Mouse (Mus musculus): ENCODE measurements at regions not wholly inside any gene's neighbourhood (a gene's known extent, or its start where the extent isn't known, plus 50 kb on each side); places are given as distances from the start of the nearest gene placed in this dataset.

DNA sequence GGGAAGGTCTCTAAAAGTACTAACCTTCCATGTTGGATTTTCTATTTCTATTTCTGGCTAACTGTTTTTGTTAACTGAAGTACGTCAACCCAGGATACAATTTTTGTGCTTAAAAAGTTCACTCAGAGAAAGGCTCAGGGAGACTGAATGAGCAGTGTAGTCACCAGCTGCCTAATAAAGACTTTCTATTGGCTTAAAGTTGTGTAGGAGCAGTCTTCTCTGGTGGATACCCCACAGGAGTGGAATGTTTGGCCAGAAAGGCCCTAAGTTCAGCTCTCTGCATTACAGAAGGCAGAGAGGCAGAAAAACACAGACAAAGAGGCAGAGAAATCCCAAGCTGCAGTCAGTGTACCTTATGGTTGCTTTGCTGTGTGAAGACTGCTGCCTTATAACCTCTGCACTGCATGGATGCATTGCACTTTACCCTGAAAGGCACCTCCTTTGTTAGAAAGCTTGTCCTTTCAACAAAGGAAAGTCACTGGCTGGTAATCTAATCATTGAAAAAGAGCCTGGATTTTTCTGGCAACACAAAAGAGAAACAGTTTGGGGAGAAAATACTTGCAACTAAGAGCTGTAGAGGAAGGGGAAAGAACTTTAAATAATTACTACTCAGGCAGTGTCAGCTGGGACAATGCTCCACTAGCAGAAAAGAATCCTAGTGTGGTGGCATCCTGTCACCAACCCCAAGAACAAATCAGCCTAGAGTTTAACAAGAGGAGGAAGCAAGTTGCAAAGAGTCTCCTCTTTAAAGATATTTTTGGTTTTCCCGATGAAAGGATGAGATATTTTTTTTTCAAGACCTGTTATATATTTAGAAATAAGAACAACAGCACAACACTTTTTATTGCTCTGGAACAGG lies 63.0 kb upstream of the Adamts5 start:
- WGBS, result 32% methylated on average over 2 of the region's 2 CpGs
- H3K27ac ChIP-seq (replicated peaks; ENCODE audit: low read depth, low read length), result no peak overlapping the region
- DNase-seq, result peak; percentile 9
- no peak overlapping the region for H3K4me2 ChIP-seq (ENCODE audit: low read length)
- no peak overlapping the region for H3K4me3 ChIP-seq (replicated peaks; ENCODE audit: low read depth, low read length)
- no peaks in the 10 kb centered on the region for H3K36me3 ChIP-seq (ENCODE audit: control insufficient read depth, insufficient read depth, low read length)
- ATAC-seq (ENCODE audit: low FRiP score, low TSS enrichment), result no peak
- no peaks in the 10 kb centered on the region for H3K27me3 ChIP-seq (ENCODE audit: control insufficient read depth, insufficient read depth, low read length)
- 0 out of 2 replicates have a peak, but pooled peaks cover 3% of the 10 kb centered on the region for H3K4me1 ChIP-seq (ENCODE audit: control insufficient read depth, insufficient read depth, low read length)
- no peaks in the 10 kb centered on the region for H3K9me3 ChIP-seq (ENCODE audit: control insufficient read depth, low read length)
- no peak overlapping the region for H3K9ac ChIP-seq (replicated peaks; ENCODE audit: low read length)

- 93% methylated on average over 4 of the region's 4 CpGs for WGBS
- no peak for ATAC-seq (ENCODE audit: low FRiP score, low TSS enrichment)
- no peak for DNase-seq
- Histone ChIP-seq H3K4me2 (ENCODE audit: low read length) (no peak overlapping the region), H3K4me3 (replicated peaks; ENCODE audit: low read depth, low read length) (no peak overlapping the region), H3K4me1 (ENCODE audit: control insufficient read depth, insufficient read depth, low read length) (no peaks in the 10 kb centered on the region), H3K9ac (replicated peaks; ENCODE audit: low read length) (no peak overlapping the region), H3K27ac (replicated peaks; ENCODE audit: low read depth, low read length) (no peak overlapping the region), H3K27me3 (ENCODE audit: control insufficient read depth, insufficient read depth, low read length) (no peaks in the 10 kb centered on the region), H3K9me3 (ENCODE audit: control insufficient read depth, low read length) (no peaks in the 10 kb centered on the region), H3K36me3 (ENCODE audit: control insufficient read depth, insufficient read depth, low read length) (no peaks in the 10 kb centered on the region)
Measured at GRCm38 (mm10) chr16:85956006-85956562, 54.5 kb upstream of the Adamts5 start.

- Histone ChIP-seq H3K36me3 (ENCODE audit: control insufficient read depth, insufficient read depth, low read length) (no peaks in the 10 kb centered on the region), H3K27me3 (ENCODE audit: control insufficient read depth, insufficient read depth, low read length) (no peaks in the 10 kb centered on the region), H3K9me3 (ENCODE audit: control insufficient read depth, low read length) (no peaks in the 10 kb centered on the region), H3K9ac (replicated peaks; ENCODE audit: low read length) (no peak overlapping the region), H3K4me3 (replicated peaks; ENCODE audit: low read depth, low read length) (no peak overlapping the region), H3K4me2 (ENCODE audit: low read length) (no peak overlapping the region), H3K4me1 (ENCODE audit: control insufficient read depth, insufficient read depth, low read length) (no peaks in the 10 kb centered on the region), H3K27ac (replicated peaks; ENCODE audit: low read depth, low read length) (no peak overlapping the region)
- DNase-seq (no peak), ATAC-seq (ENCODE audit: low FRiP score, low TSS enrichment) (no peak)
- 90% methylated on average over 4 of the region's 4 CpGs for WGBS
Measured at GRCm38 (mm10) chr16:85951628-85952027, 50.0 kb upstream of the Adamts5 start.
